Mouse (Mus musculus) liver, adult 2 months (tissue): ENCODE results near the gene Ezh1. TPM values are rescaled to one million over a fixed set of nuclear protein-coding genes. Genes with fewer than 3 reads are reported as not detected.

Source experiments
- DNase-seq: peaks from one replicate; pipeline ENCODE4 v3.0.0-alpha.2; 2011; ENCODE audit warnings: low read depth, low spot score; ENCODE audit errors: extremely low read depth
- H3K27ac ChIP-seq: fragments of 200-500 bp; replicated peaks from 2 replicates; pipeline ENCODE4 v1.5.1; 2012; ENCODE audit warnings: low read depth, mild to moderate bottlenecking, control low read depth, inconsistent platforms, low read length; ENCODE audit not compliant: insufficient read depth
- H3K27me3 ChIP-seq: fragments of 200-500 bp; 2 replicates; pipeline ENCODE4 v1.6.1; 2012; ENCODE audit warnings: mild to moderate bottlenecking, moderate library complexity, low read length, inconsistent platforms; ENCODE audit not compliant: control insufficient read depth, insufficient read depth
- H3K36me3 ChIP-seq: fragments of 200-500 bp; 2 replicates; pipeline ENCODE4 v1.6.1; 2012; ENCODE audit warnings: low read length, inconsistent platforms; ENCODE audit not compliant: control insufficient read depth, insufficient read depth
- H3K4me1 ChIP-seq: fragments of 200-500 bp; 2 replicates; pipeline ENCODE4 v1.6.1; 2011; ENCODE audit warnings: low read length; ENCODE audit not compliant: control insufficient read depth, insufficient read depth
- H3K4me3 ChIP-seq: fragments of 200-500 bp; 2 replicates; pipeline ENCODE4 v1.5.1; 2011; ENCODE audit warnings: low read depth, mild to moderate bottlenecking, control low read depth, low read length, moderate library complexity; ENCODE audit not compliant: insufficient read depth
- H3K79me2 ChIP-seq: fragments of 200-500 bp; 2 replicates; pipeline ENCODE4 v1.6.1; 2012; ENCODE audit warnings: inconsistent platforms, mild to moderate bottlenecking, low read length, moderate library complexity; ENCODE audit not compliant: control insufficient read depth, insufficient read depth
- H3K9ac ChIP-seq: fragments of 200-500 bp; 2 replicates; pipeline ENCODE4 v1.6.1; 2012; ENCODE audit warnings: low read depth, mild to moderate bottlenecking, control low read depth, inconsistent platforms, low read length
- CTCF ChIP-seq: fragments of 200-500 bp; IDR thresholded peaks from 2 replicates; pipeline ENCODE4 v1.5.1; 2011; ENCODE audit warnings: low read depth, low read length, control low read depth
- POLR2A ChIP-seq: fragments of 200-500 bp; IDR thresholded peaks from 2 replicates; pipeline ENCODE4 v1.6.1; 2011; ENCODE audit warnings: low read length, control low read depth; ENCODE audit not compliant: insufficient read depth; ENCODE audit errors: extremely low read depth
- WGBS: fragments of 180-500 bp; shearing (Covaris S2); methylation state at CpG from one replicate; pipeline ENCODE4 v1.1.7; 2018; 5-methylcytosine and 5-hydroxymethylcytosine counted together
- polyA plus RNA-seq: library from polyadenylated mRNA; depleted of rRNA; stranded (reverse); fragments of >200 nt; gene quantifications from 2 replicates; pipeline ENCODE4 v1.2.3, GENCODE M21; 2012
- total RNA-seq: library from RNA; depleted of rRNA; stranded (reverse); fragments of >200 nt; gene quantifications from 2 replicates; pipeline ENCODE4 v1.2.3, GENCODE M21; 2014

Gene Ezh1
- total and polyA plus RNA-seq, 2 experiments = 9.2 to 10.5 TPM

DNA sequence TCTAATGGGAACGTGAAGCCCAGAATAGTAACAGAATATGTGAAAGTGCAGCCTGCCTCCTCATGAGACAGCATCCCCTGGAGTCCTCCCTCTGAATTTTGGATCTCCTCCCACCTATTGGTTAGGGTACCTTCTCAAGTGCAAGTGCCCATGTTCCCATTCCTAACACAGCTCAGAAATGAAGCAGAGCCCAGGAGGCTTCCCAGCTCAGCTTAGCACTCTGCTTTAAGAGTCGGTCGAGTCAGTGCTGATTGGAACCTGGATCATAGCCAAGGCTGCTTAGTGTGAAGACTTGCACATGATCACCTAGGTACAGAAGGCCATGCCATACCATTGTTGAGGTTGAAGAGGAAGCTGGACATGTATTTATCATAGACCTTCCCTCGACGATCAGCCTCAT, 32.1 kb downstream of the Ezh1 start:
- no peak overlapping the region for H3K4me3 ChIP-seq

GRCm38 (mm10) chr11:101193076-101193475, 33.2 kb downstream of the Ezh1 start:
- WGBS = 96% methylated on average over 7 of the region's 7 CpGs
- H3K9ac ChIP-seq = no peak overlapping the region
- H3K79me2 ChIP-seq = no peaks in the 10 kb centered on the region
- H3K4me3 ChIP-seq = no peak overlapping the region
- H3K27ac ChIP-seq = no peak overlapping the region
- H3K36me3 ChIP-seq = peaks cover 5% of the 10 kb centered on the region
- DNase-seq = no peak
- no peaks in the 10 kb centered on the region for H3K27me3 ChIP-seq
- TF ChIP-seq POLR2A (no peak), CTCF (no peak)
- H3K4me1 ChIP-seq = no peaks in the 10 kb centered on the region

More for the DNA sequence above, 32.1 kb downstream of the Ezh1 start:
- no peak for DNase-seq
- peaks cover 6% of the 10 kb centered on the region for H3K36me3 ChIP-seq
- no peak overlapping the region for H3K27ac ChIP-seq
- no peaks in the 10 kb centered on the region for H3K79me2 ChIP-seq
- WGBS = 68% methylated on average over 5 of the region's 5 CpGs
- H3K9ac ChIP-seq = no peak overlapping the region
- H3K4me1 ChIP-seq = no peaks in the 10 kb centered on the region
- no peaks in the 10 kb centered on the region for H3K27me3 ChIP-seq
- TF ChIP-seq POLR2A (no peak), CTCF (no peak)

DNA sequence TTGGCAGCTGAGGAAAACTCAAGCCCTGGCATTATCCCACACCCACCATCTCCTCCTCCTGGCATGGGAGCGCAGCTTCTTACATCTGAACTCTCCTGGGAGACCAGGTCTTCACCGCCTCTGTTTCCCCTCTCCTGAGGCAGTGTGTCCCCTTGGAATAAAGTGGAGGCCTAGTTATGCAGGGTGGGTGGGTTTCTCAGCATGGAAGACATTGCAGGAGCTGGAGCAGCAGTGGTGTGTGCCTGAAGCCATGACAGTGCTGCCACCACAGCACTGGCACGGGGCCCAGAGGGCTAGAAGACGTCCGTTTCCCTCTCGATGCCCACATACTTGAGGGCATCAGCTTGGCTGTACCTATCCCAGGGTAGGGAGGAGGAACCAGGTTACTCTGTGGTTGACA, 33.6 kb downstream of the Ezh1 start:
- Histone ChIP-seq H3K27me3 (no peaks in the 10 kb centered on the region), H3K27ac (no peak overlapping the region), H3K4me3 (no peak overlapping the region), H3K9ac (no peak overlapping the region), H3K36me3 (peaks cover 4% of the 10 kb centered on the region), H3K79me2 (no peaks in the 10 kb centered on the region), H3K4me1 (no peaks in the 10 kb centered on the region)
- 89% methylated on average over 6 of the region's 6 CpGs for WGBS
- TF ChIP-seq POLR2A = no peak
- no peak for TF ChIP-seq CTCF
- no peak for DNase-seq

DNA sequence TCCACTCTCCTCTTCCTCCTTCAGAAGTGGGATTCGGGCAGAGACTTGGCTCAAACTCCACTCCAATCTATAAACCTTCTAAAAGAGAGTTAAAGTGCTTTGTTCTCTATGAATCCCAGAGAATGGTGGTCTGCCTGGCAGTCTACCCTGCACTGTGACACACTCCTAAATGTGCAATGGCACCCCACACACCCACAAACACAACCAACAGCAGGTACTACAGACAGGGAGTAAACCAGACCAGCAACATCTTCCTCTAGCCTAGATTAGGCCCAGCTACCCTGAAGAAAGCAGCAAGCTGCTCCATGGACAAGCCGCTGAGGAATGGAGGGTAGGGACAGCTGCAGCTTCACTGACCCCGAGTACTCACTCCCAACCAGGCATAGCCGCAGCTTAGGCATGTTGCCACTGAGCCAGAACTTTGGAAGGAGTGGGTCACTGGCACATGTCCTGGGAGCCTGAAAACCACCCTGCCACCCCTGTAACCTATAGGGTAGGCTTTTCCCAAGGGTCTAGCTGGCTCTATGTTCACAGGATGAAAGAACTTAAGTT, 34.3 kb downstream of the Ezh1 start:
- Histone ChIP-seq H3K4me1 (no peaks in the 10 kb centered on the region), H3K27ac (no peak overlapping the region)

GRCm38 (mm10) chr11:101190913-101191907, 35.1 kb downstream of the Ezh1 start:
- WGBS = 88% methylated on average over 17 of the region's 17 CpGs
- Histone ChIP-seq H3K79me2 (no peaks in the 10 kb centered on the region), H3K36me3 (peaks cover 2% of the 10 kb centered on the region; the same call in 1 of the 2 replicates), H3K4me1 (no peaks in the 10 kb centered on the region), H3K27me3 (no peaks in the 10 kb centered on the region), H3K9ac (no peak overlapping the region), H3K4me3 (no peak overlapping the region), H3K27ac (no peak overlapping the region)
- TF ChIP-seq POLR2A (no peak), CTCF (no peak)
- DNase-seq = no peak

More for the DNA sequence above, 34.3 kb downstream of the Ezh1 start:
- no peak for DNase-seq
- H3K36me3 ChIP-seq = peaks cover 4% of the 10 kb centered on the region
- no peak overlapping the region for H3K9ac ChIP-seq
- no peak overlapping the region for H3K4me3 ChIP-seq
- H3K27me3 ChIP-seq = no peaks in the 10 kb centered on the region
- WGBS = 83% methylated on average over 4 of the region's 4 CpGs
- H3K79me2 ChIP-seq = no peaks in the 10 kb centered on the region
- TF ChIP-seq POLR2A (no peak), CTCF (no peak)
